Mouse (Mus musculus): ENCODE data around the gene Vim. TPM values are rescaled to one million over a fixed set of nuclear protein-coding genes. Genes with fewer than 3 reads are reported as not detected.
A peak's percentile ranks its signal among the peaks of the same experiment; 100 is the strongest.
"Not testable (repeated sequence)": the region's sequence is repeated elsewhere in the genome, so short reads cannot be mapped to it uniquely, and the experiment has no call there.

Gene Vim
- polyA plus RNA-seq, 1 experiment = 6,934 TPM

GRCm38 (mm10) chr2:13583746-13584145 lies 10.0 kb downstream of the Vim start:
- H3ac ChIP-seq (ENCODE audit: control insufficient read depth, insufficient read length, low read depth); H3K4me3 ChIP-seq (ENCODE audit: insufficient read depth, poor library complexity, severe bottlenecking); H3K27me3 ChIP-seq (ENCODE audit: control insufficient read depth, insufficient read depth, insufficient read length): not testable (repeated sequence)
- peaks cover 32% of the 10 kb centered on the region for H3K79me2 ChIP-seq (ENCODE audit: control insufficient read depth, insufficient read depth)
- peak; percentile 13 for TF ChIP-seq CEBPB (IDR thresholded peaks at IDR 0.05; ENCODE audit: low read depth)
- peaks cover 19% of the 10 kb centered on the region for H3K79me3 ChIP-seq (ENCODE audit: low read depth)
- peaks cover 47% of the 10 kb centered on the region for H3K36me3 ChIP-seq (ENCODE audit: control insufficient read depth, insufficient read depth)

GRCm38 (mm10) chr2:13593328-13593727 lies 19.6 kb downstream of the Vim start:
- no peaks in the 10 kb centered on the region for H3K36me3 ChIP-seq (ENCODE audit: control insufficient read depth, insufficient read depth)
- no peaks in the 10 kb centered on the region for H3K79me2 ChIP-seq (ENCODE audit: control insufficient read depth, insufficient read depth)
- no peaks in the 10 kb centered on the region for H3K79me3 ChIP-seq (ENCODE audit: low read depth)
- H3ac ChIP-seq (ENCODE audit: control insufficient read depth, insufficient read length, low read depth) = no peak overlapping the region
- no peaks in the 10 kb centered on the region for H3K27me3 ChIP-seq (ENCODE audit: control insufficient read depth, insufficient read depth, insufficient read length)
- no peak overlapping the region for H3K4me3 ChIP-seq (ENCODE audit: insufficient read depth, poor library complexity, severe bottlenecking)
- TF ChIP-seq CEBPB (IDR thresholded peaks at IDR 0.05; ENCODE audit: low read depth) (no peak), USF1 (IDR thresholded peaks at IDR 0.05; ENCODE audit: low read depth) (no peak), CTCF (IDR thresholded peaks at IDR 0.05; ENCODE audit: control insufficient read depth, insufficient read depth, insufficient read length) (no peak), MAX (IDR thresholded peaks at IDR 0.05) (no peak), FOSL1 (IDR thresholded peaks at IDR 0.05; ENCODE audit: insufficient read depth, low read length, poor library complexity, severe bottlenecking) (no peak), MYOD1 (IDR thresholded peaks at IDR 0.05; ENCODE audit: control insufficient read depth, insufficient read length, low read depth) (no peak), MYOG (IDR thresholded peaks at IDR 0.05; ENCODE audit: control insufficient read depth, extremely low read depth, insufficient read length) (no peak)

- Histone ChIP-seq H3K79me3 (ENCODE audit: low read depth) (no peaks in the 10 kb centered on the region), H3K36me3 (ENCODE audit: control insufficient read depth, insufficient read depth) (no peaks in the 10 kb centered on the region), H3ac (ENCODE audit: control insufficient read depth, insufficient read length, low read depth) (no peak overlapping the region), H3K4me3 (ENCODE audit: insufficient read depth, poor library complexity, severe bottlenecking) (no peak overlapping the region), H3K27me3 (ENCODE audit: control insufficient read depth, insufficient read depth, insufficient read length) (no peaks in the 10 kb centered on the region), H3K79me2 (ENCODE audit: control insufficient read depth, insufficient read depth) (no peaks in the 10 kb centered on the region)
- no peak for TF ChIP-seq CEBPB (IDR thresholded peaks at IDR 0.05; ENCODE audit: low read depth)
Measured at GRCm38 (mm10) chr2:13596965-13597656, 23.4 kb downstream of the Vim start.

- no peaks in the 10 kb centered on the region for H3K36me3 ChIP-seq (ENCODE audit: control insufficient read depth, insufficient read depth)
- no peak for TF ChIP-seq CTCF (IDR thresholded peaks at IDR 0.05; ENCODE audit: control insufficient read depth, insufficient read depth, insufficient read length)
- TF ChIP-seq MYOD1 (IDR thresholded peaks at IDR 0.05; ENCODE audit: control insufficient read depth, insufficient read length, low read depth) = no peak
- no peak for TF ChIP-seq CEBPB (IDR thresholded peaks at IDR 0.05; ENCODE audit: low read depth)
- no peak for TF ChIP-seq MAX (IDR thresholded peaks at IDR 0.05)
- no peak for TF ChIP-seq USF1 (IDR thresholded peaks at IDR 0.05; ENCODE audit: low read depth)
- TF ChIP-seq MYOG (IDR thresholded peaks at IDR 0.05; ENCODE audit: control insufficient read depth, extremely low read depth, insufficient read length) = no peak
- TF ChIP-seq FOSL1 (IDR thresholded peaks at IDR 0.05; ENCODE audit: insufficient read depth, low read length, poor library complexity, severe bottlenecking) = no peak
- no peak overlapping the region for H3ac ChIP-seq (ENCODE audit: control insufficient read depth, insufficient read length, low read depth)
- no peaks in the 10 kb centered on the region for H3K79me2 ChIP-seq (ENCODE audit: control insufficient read depth, insufficient read depth)
- H3K79me3 ChIP-seq (ENCODE audit: low read depth) = no peaks in the 10 kb centered on the region
- H3K27me3 ChIP-seq (ENCODE audit: control insufficient read depth, insufficient read depth, insufficient read length) = no peaks in the 10 kb centered on the region
- no peak overlapping the region for H3K4me3 ChIP-seq (ENCODE audit: insufficient read depth, poor library complexity, severe bottlenecking)
Measured at GRCm38 (mm10) chr2:13598166-13598565, 24.4 kb downstream of the Vim start.

- H3K27me3 ChIP-seq (ENCODE audit: control insufficient read depth, insufficient read depth, insufficient read length) = no peaks in the 10 kb centered on the region
- TF ChIP-seq CEBPB (IDR thresholded peaks at IDR 0.05; ENCODE audit: low read depth) (no peak), USF1 (IDR thresholded peaks at IDR 0.05; ENCODE audit: low read depth) (no peak), FOSL1 (IDR thresholded peaks at IDR 0.05; ENCODE audit: insufficient read depth, low read length, poor library complexity, severe bottlenecking) (no peak), MYOD1 (IDR thresholded peaks at IDR 0.05; ENCODE audit: control insufficient read depth, insufficient read length, low read depth) (no peak), MYOG (IDR thresholded peaks at IDR 0.05; ENCODE audit: control insufficient read depth, extremely low read depth, insufficient read length) (no peak)
- no peak overlapping the region for H3K4me3 ChIP-seq (ENCODE audit: insufficient read depth, poor library complexity, severe bottlenecking)
- H3ac ChIP-seq (ENCODE audit: control insufficient read depth, insufficient read length, low read depth) = no peak overlapping the region
- no peaks in the 10 kb centered on the region for H3K36me3 ChIP-seq (ENCODE audit: control insufficient read depth, insufficient read depth)
- no peaks in the 10 kb centered on the region for H3K79me2 ChIP-seq (ENCODE audit: control insufficient read depth, insufficient read depth)
- H3K79me3 ChIP-seq (ENCODE audit: low read depth) = no peaks in the 10 kb centered on the region
Measured at GRCm38 (mm10) chr2:13603093-13603492, 29.4 kb downstream of the Vim start.

GRCm38 (mm10) chr2:13603636-13604035 lies 29.9 kb downstream of the Vim start:
- not testable (repeated sequence) for H3K79me3 ChIP-seq (ENCODE audit: low read depth); H3ac ChIP-seq (ENCODE audit: control insufficient read depth, insufficient read length, low read depth); H3K4me3 ChIP-seq (ENCODE audit: insufficient read depth, poor library complexity, severe bottlenecking); H3K36me3 ChIP-seq (ENCODE audit: control insufficient read depth, insufficient read depth); H3K27me3 ChIP-seq (ENCODE audit: control insufficient read depth, insufficient read depth, insufficient read length); H3K79me2 ChIP-seq (ENCODE audit: control insufficient read depth, insufficient read depth)

Measured in C2C12 (cell line).